Mouse (Mus musculus): Measurements from ENCODE around the gene Clcf1. TPM values are rescaled to one million over a fixed set of nuclear protein-coding genes. Genes with fewer than 3 reads are reported as not detected.
A peak's percentile ranks its signal among the peaks of the same experiment; 100 is the strongest.
"Not testable (repeated sequence)": the region's sequence is repeated elsewhere in the genome, so short reads cannot be mapped to it uniquely, and the experiment has no call there.

Clcf1 gene
- polyA plus RNA-seq, 1 experiment, result 5.0 TPM

DNA sequence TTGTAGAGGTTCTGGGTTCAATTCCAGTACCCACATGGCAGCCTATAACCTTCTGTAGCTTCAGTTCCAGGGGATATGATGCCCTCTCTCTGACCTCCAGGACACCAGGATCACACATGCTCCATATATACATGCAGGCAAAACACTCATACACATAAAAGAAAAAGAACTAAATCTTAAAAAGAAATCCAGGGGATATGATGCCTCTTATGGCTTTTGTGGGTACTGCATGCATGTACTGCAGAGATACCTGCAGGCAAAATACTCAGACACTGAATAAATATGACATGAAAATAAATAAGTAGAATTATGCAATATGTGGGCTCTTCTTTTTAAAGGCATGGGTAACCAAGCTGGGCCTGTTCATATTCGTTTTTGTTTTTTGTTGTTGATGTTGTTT lies 33.0 kb downstream of the Clcf1 start:
- H3K27ac ChIP-seq (ENCODE audit: insufficient read depth, low read length), result no peak overlapping the region
- no peaks in the 10 kb centered on the region for H3K27me3 ChIP-seq (ENCODE audit: control insufficient read depth, insufficient read depth, low read length)
- H3K4me3 ChIP-seq (replicated peaks; ENCODE audit: insufficient read depth, low read depth, low read length), result no peak overlapping the region
- 61% methylated on average over 1 of the region's 1 CpGs for WGBS
- no peak for DNase-seq
- H3K4me1 ChIP-seq (ENCODE audit: control insufficient read depth, insufficient read depth, low read length), result no peaks in the 10 kb centered on the region
- no peak for TF ChIP-seq POLR2A (IDR thresholded peaks at IDR 0.05; ENCODE audit: borderline replicate concordance, insufficient read depth, low read length)
- TF ChIP-seq CTCF (IDR thresholded peaks at IDR 0.05; ENCODE audit: borderline replicate concordance, insufficient read depth, low read depth, low read length), result no peak

DNA sequence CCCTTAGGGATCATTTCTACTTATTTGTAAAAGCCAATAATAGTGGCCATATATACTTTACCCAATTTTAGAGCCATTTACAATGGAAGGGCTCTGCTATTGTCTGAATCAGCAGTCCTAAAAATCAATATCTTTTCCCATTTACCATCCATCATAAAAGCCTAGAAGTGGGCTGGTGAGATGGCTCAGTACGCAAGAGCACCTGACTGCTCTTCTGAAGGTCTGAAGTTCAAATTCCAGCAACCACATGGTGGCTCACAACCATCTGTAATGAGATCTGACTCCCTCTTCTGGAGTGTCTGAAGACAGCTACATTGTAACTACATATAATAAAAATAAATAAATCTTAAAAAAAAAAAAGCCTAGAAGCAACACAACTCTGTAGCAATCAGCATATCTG lies 34.6 kb downstream of the Clcf1 start:
- WGBS, result 79% methylated on average over 1 of the region's 1 CpGs
- not testable (repeated sequence) for DNase-seq; H3K4me1 ChIP-seq (ENCODE audit: control insufficient read depth, insufficient read depth, low read length); H3K27me3 ChIP-seq (ENCODE audit: control insufficient read depth, insufficient read depth, low read length); H3K4me3 ChIP-seq (replicated peaks; ENCODE audit: insufficient read depth, low read depth, low read length); H3K27ac ChIP-seq (ENCODE audit: insufficient read depth, low read length)

DNA sequence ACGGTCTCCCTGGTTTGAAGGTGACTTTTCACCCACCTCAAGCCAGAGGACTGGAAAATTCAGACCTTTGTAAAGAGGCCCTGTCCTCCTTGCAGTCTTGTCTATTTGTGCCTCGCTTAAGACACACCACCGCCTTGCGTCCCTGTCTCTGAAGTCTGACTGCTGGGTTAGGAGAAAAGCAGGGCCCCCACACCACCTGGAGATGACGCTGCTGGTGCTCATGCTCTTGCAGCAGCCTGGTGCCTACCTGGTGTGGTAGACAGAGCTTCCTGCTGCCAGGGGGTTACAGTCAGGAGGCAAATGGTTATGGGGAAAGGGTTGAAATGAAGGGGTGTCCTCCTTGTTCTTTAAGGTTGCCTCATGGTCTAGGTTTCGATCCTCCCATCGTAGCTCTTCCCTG lies 40.2 kb downstream of the Clcf1 start:
- H3K4me1 ChIP-seq (ENCODE audit: control insufficient read depth, insufficient read depth, low read length), result no peaks in the 10 kb centered on the region
- no peak for TF ChIP-seq POLR2A (IDR thresholded peaks at IDR 0.05; ENCODE audit: borderline replicate concordance, insufficient read depth, low read length)
- no peak for TF ChIP-seq CTCF (IDR thresholded peaks at IDR 0.05; ENCODE audit: borderline replicate concordance, insufficient read depth, low read depth, low read length)
- no peaks in the 10 kb centered on the region for H3K27me3 ChIP-seq (ENCODE audit: control insufficient read depth, insufficient read depth, low read length)
- no peak for DNase-seq
- H3K27ac ChIP-seq (ENCODE audit: insufficient read depth, low read length), result no peak overlapping the region
- no peak overlapping the region for H3K4me3 ChIP-seq (replicated peaks; ENCODE audit: insufficient read depth, low read depth, low read length)
- 91% methylated on average over 7 of the region's 7 CpGs for WGBS

DNA sequence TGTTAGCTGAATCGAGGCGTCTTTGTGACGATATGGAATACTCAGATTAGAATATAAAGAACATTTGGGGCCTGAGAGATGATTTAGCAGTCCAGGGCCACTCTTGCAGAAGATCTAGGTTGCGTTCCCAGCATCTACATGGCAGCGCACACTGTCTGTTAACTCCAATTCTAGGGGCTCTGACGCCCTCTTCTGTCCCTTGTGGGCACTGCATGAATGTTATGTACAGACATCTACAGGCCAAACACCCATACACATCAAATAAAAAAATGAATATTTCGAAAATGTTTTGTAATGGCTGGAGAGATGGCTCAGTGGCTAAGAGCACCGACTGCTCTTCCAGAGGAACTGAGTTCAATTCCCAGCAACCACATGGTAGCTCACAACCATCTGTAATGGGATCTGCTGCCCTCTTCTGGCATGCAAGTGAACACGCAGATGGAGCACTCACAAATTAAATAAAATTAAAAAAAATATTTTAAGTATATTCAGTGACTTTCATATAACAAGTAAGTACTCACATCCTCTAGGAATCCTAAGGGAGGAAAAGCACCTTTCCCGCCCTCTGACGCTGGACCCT lies 41.6 kb downstream of the Clcf1 start:
- no peak overlapping the region for H3K4me3 ChIP-seq (replicated peaks; ENCODE audit: insufficient read depth, low read depth, low read length)
- 78% methylated on average over 11 of the region's 11 CpGs for WGBS

DNA sequence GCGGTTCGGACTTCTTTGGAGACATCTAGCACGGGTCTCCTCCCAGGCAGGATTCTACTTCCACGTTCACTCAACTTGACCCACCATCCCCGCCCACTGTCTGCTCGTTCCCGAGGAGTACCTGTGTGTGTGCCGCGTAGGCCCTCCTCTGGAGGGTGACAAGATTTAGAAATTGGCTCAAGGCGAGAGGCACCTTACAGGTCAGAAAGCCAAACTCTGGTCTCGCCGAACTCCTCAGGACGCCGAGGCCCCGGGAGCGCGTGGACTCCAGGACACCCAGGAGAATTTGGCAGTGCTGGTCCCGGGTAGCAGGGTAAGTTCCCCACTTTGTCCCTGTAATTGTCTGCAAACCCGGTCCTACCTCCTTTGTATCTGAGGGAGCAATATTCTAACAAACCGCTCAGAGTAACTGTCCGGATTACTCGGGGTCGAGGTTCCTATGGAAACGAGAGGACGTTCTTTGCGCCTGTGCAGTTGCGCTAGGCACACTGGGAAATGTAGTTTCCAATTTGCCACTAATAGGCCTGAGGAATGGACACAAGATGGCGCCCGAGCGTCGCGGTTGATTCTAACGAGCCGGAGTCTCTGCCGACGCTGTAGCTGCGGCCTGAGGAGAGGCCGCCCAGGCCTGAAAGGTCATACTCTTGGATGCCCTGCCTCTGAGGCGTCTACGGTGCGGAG lies 43.3 kb downstream of the Clcf1 start:
- WGBS, result under 1% methylated on average over 41 of the region's 41 CpGs
- TF ChIP-seq POLR2A (IDR thresholded peaks at IDR 0.05; ENCODE audit: borderline replicate concordance, insufficient read depth, low read length) (0 out of 2 replicates have a peak, but pooled peaks have one; percentile 39), CTCF (IDR thresholded peaks at IDR 0.05; ENCODE audit: borderline replicate concordance, insufficient read depth, low read depth, low read length) (peak; percentile 96)
- DNase-seq, result peak; percentile 92 to 96
- Histone ChIP-seq H3K4me1 (ENCODE audit: control insufficient read depth, insufficient read depth, low read length) (no peaks in the 10 kb centered on the region), H3K27ac (ENCODE audit: insufficient read depth, low read length) (0 out of 2 replicates have a peak overlapping the region, but pooled peaks have one; percentile 12), H3K27me3 (ENCODE audit: control insufficient read depth, insufficient read depth, low read length) (no peaks in the 10 kb centered on the region), H3K4me3 (replicated peaks; ENCODE audit: insufficient read depth, low read depth, low read length) (peak overlapping the region; percentile 72)

More for the DNA sequence above, 41.6 kb downstream of the Clcf1 start:
- Histone ChIP-seq H3K27ac (ENCODE audit: insufficient read depth, low read length) (no peak overlapping the region), H3K4me1 (ENCODE audit: control insufficient read depth, insufficient read depth, low read length) (no peaks in the 10 kb centered on the region), H3K27me3 (ENCODE audit: control insufficient read depth, insufficient read depth, low read length) (no peaks in the 10 kb centered on the region)
- no peak for TF ChIP-seq CTCF (IDR thresholded peaks at IDR 0.05; ENCODE audit: borderline replicate concordance, insufficient read depth, low read depth, low read length)
- TF ChIP-seq POLR2A (IDR thresholded peaks at IDR 0.05; ENCODE audit: borderline replicate concordance, insufficient read depth, low read length), result no peak
- no peak for DNase-seq

DNA sequence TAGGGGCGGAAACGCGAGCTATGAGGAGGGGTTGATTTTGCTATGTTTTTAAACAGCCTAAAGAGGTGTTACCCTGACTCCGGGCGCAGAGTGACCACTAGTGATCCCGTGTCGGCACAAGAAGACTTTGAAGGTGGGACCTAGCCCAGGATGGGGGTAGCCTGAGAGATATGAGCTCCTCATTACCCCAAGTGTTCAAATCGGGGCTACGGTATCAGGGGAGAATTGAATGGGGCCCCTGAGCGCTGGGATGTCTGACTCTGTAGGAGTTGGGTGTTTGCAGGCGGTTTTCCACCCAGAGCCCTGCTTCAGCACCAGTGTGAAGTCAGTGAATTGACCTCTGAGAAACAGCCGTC lies 43.8 kb downstream of the Clcf1 start:
- peaks cover 1% of the 10 kb centered on the region for H3K4me1 ChIP-seq (ENCODE audit: control insufficient read depth, insufficient read depth, low read length)
- 24% methylated on average over 12 of the region's 12 CpGs for WGBS
- no peaks in the 10 kb centered on the region for H3K27me3 ChIP-seq (ENCODE audit: control insufficient read depth, insufficient read depth, low read length)
- H3K27ac ChIP-seq (ENCODE audit: insufficient read depth, low read length), result 0 out of 2 replicates have a peak overlapping the region, but pooled peaks have one; percentile 12
- DNase-seq, result no peak
- H3K4me3 ChIP-seq (replicated peaks; ENCODE audit: insufficient read depth, low read depth, low read length), result peak overlapping the region; percentile 17
- no peak for TF ChIP-seq POLR2A (IDR thresholded peaks at IDR 0.05; ENCODE audit: borderline replicate concordance, insufficient read depth, low read length)
- TF ChIP-seq CTCF (IDR thresholded peaks at IDR 0.05; ENCODE audit: borderline replicate concordance, insufficient read depth, low read depth, low read length), result no peak

DNA sequence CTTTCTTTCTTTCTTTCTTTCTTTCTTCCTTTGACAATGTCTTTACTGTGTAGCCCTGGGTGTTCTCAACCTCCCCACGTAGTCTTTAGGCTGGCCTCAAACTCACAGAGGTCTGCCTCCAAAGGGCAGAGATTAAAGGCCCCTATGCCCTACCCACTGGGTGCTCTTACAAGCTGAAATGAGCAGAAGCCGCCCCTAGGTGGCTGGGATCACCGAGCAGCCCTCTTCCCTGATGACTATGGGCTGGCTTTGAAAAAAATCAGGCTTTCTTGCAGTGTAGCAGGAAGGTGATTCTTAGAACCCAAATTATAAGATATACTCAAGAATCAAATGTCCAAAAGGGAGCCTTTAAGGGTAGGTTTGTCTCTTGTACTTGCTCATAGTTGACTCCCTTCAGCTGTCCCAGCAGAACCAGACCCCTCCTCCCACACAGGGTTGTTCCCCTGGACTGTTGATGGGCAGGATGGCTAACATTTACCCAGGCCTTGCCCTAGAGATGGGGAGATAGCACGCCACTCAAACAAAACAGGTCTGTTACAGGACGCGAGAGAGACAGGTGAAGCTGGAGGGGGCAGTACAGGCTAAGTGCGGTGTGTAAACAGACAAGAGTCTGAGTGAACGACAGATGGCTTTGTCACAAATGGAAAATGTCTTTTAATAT lies 47.1 kb downstream of the Clcf1 start:
- no peak for DNase-seq
- WGBS, result 71% methylated on average over 8 of the region's 8 CpGs
- no peak overlapping the region for H3K27ac ChIP-seq (ENCODE audit: insufficient read depth, low read length)
- TF ChIP-seq POLR2A (IDR thresholded peaks at IDR 0.05; ENCODE audit: borderline replicate concordance, insufficient read depth, low read length), result no peak
- peaks cover 4% of the 10 kb centered on the region for H3K4me1 ChIP-seq (ENCODE audit: control insufficient read depth, insufficient read depth, low read length)
- H3K27me3 ChIP-seq (ENCODE audit: control insufficient read depth, insufficient read depth, low read length), result no peaks in the 10 kb centered on the region
- H3K4me3 ChIP-seq (replicated peaks; ENCODE audit: insufficient read depth, low read depth, low read length), result no peak overlapping the region

DNA sequence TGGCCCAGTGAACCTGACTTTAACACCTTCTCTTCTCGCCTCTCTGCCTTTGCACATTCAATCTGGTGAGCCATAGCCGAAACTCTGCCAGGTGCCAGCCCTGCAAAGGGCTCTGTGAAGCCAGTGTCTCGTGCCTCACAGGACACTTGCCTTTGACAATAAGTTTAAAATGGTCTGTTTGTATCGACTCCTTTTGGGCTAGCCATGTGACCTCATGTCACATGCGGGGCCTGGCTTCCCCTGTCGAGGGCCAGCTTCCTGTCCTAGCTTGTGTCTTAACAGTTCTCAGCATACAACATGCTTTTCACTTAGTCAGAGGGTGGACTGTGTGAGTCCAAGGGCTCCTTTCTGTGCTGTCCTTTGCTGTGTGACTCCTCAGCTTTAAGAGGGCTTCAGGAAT lies 48.7 kb downstream of the Clcf1 start:
- WGBS, result 47% methylated on average over 6 of the region's 6 CpGs
- H3K4me3 ChIP-seq (replicated peaks; ENCODE audit: insufficient read depth, low read depth, low read length), result no peak overlapping the region
- TF ChIP-seq POLR2A (IDR thresholded peaks at IDR 0.05; ENCODE audit: borderline replicate concordance, insufficient read depth, low read length), result no peak
- no peak for TF ChIP-seq CTCF (IDR thresholded peaks at IDR 0.05; ENCODE audit: borderline replicate concordance, insufficient read depth, low read depth, low read length)
- peaks cover 8% of the 10 kb centered on the region for H3K4me1 ChIP-seq (ENCODE audit: control insufficient read depth, insufficient read depth, low read length)
- no peaks in the 10 kb centered on the region for H3K27me3 ChIP-seq (ENCODE audit: control insufficient read depth, insufficient read depth, low read length)
- DNase-seq, result no peak
- 0 out of 2 replicates have a peak overlapping the region, but pooled peaks have one; percentile 10 for H3K27ac ChIP-seq (ENCODE audit: insufficient read depth, low read length)
